Mouse (Mus musculus): ENCODE results near the gene Jaml.

DNA sequence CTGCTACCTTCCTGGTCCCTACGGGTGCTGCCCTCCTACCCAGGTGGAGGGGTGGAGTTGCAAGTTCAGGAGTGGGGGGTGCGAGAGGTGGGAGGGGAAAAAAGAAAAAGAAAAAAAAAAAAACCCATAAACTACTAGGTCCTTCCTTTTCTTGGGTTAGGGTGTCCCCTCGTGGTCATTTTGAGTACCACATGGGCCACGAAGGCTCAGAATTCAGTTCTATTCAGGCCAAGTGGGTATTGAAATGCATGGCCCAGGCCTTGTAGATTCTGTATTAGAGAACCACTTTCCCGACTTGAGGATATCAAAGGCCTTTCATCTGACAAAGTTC, 67.2 kb downstream of the Jaml start:
- TF ChIP-seq POLR2A (IDR thresholded peaks at IDR 0.05; ENCODE audit: control insufficient read depth, extremely low read depth, insufficient read depth, low read length, poor library complexity) (no peak), CTCF (IDR thresholded peaks at IDR 0.05; ENCODE audit: borderline replicate concordance, control insufficient read depth, extremely low read depth, insufficient read depth, low read length, poor library complexity) (no peak)
